Mouse (Mus musculus) kidney, adult 2 months (tissue): ENCODE measurements at regions not wholly inside any gene's neighbourhood (a gene's known extent, or its start where the extent isn't known, plus 50 kb on each side); places are given as distances from the start of the nearest gene placed in this dataset.

Experiments
- DNase-seq: peaks from one replicate; pipeline ENCODE4 v3.0.0; 2021
- H3K27ac ChIP-seq: fragments of 200-500 bp; 2 replicates; pipeline ENCODE4 v1.5.1; 2012; ENCODE audit warnings: low read depth, low read length, control low read depth, inconsistent platforms; ENCODE audit not compliant: insufficient read depth
- H3K27me3 ChIP-seq: fragments of 200-500 bp; replicated peaks from 2 replicates; pipeline ENCODE4 v1.6.1; 2012; ENCODE audit warnings: mild to moderate bottlenecking, moderate library complexity, low read length, inconsistent platforms; ENCODE audit not compliant: control insufficient read depth, insufficient read depth
- H3K36me3 ChIP-seq: fragments of 200-500 bp; 2 replicates; pipeline ENCODE4 v1.6.1; 2012; ENCODE audit warnings: mild to moderate bottlenecking, moderate library complexity, low read length, inconsistent platforms; ENCODE audit not compliant: control insufficient read depth, insufficient read depth
- H3K4me1 ChIP-seq: fragments of 200-500 bp; 2 replicates; pipeline ENCODE4 v1.6.1; 2011; ENCODE audit warnings: low read length; ENCODE audit not compliant: control insufficient read depth, insufficient read depth
- H3K4me3 ChIP-seq: fragments of 200-500 bp; 2 replicates; pipeline ENCODE4 v1.5.1; 2011; ENCODE audit warnings: mild to moderate bottlenecking, low read depth, low read length, control low read depth; ENCODE audit not compliant: insufficient read depth
- CTCF ChIP-seq: fragments of 200-500 bp; conservative IDR thresholded peaks from 2 replicates; pipeline ENCODE4 v1.5.1; 2011; ENCODE audit warnings: low read depth, mild to moderate bottlenecking, control low read depth, low read length, moderate library complexity, mixed read lengths; ENCODE audit not compliant: insufficient read depth, insufficient read length
- POLR2A ChIP-seq: fragments of 200-500 bp; IDR thresholded peaks from one replicate; pipeline ENCODE4 v1.6.1; 2011; ENCODE audit warnings: low read depth, low read length, control low read depth
- WGBS: fragments of 180-500 bp; shearing (Covaris S2); methylation state at CpG from one replicate; pipeline ENCODE4 v1.1.7; 2018; 5-methylcytosine and 5-hydroxymethylcytosine counted together

GRCm38 (mm10) chr13:53697954-53698353, 225.1 kb upstream of the Msx2 start:
- no peak for TF ChIP-seq POLR2A
- TF ChIP-seq CTCF = no peak
- Histone ChIP-seq H3K27ac (no peak overlapping the region), H3K4me1 (no peaks in the 10 kb centered on the region), H3K27me3 (no peaks in the 10 kb centered on the region), H3K4me3 (no peak overlapping the region), H3K36me3 (no peaks in the 10 kb centered on the region)
- DNase-seq = no peak
- 37% methylated on average over 6 of the region's 6 CpGs for WGBS

- TF ChIP-seq CTCF (no peak), POLR2A (no peak)
- Histone ChIP-seq H3K27ac (no peak overlapping the region), H3K36me3 (no peaks in the 10 kb centered on the region), H3K27me3 (no peaks in the 10 kb centered on the region), H3K4me1 (no peaks in the 10 kb centered on the region), H3K4me3 (no peak overlapping the region)
- WGBS = 43% methylated on average over 3 of the region's 3 CpGs
- DNase-seq = peak; percentile 9
These were observed 222.5 kb upstream of the Msx2 start for GRCm38 (mm10) chr13:53695385-53695784.

DNA sequence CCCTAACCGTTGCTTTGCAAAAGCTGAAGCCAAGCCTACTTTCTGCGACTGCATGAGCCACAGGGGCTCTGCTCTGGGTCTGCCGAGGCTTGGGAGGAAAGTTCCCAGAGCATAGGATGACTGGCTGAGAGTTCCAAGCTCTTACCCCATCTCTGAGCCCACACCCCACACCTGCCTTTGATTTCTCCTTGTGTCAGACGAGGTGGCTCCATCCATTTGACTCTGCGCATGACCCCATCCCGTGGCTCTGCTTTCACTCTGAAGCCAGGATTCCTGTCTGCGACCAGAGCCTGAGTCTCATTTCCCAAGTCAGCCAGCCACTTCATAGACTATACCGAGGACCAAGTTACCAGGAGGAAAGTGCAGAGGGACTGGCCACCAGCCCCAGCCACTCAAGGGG, 216.1 kb upstream of the Msx2 start:
- no peak for DNase-seq
- 39% methylated on average over 8 of the region's 8 CpGs for WGBS
- H3K36me3 ChIP-seq = no peaks in the 10 kb centered on the region
- no peak overlapping the region for H3K4me3 ChIP-seq
- no peak for TF ChIP-seq CTCF
- TF ChIP-seq POLR2A = no peak
- H3K4me1 ChIP-seq = no peaks in the 10 kb centered on the region
- H3K27ac ChIP-seq = no peak overlapping the region
- no peaks in the 10 kb centered on the region for H3K27me3 ChIP-seq

DNA sequence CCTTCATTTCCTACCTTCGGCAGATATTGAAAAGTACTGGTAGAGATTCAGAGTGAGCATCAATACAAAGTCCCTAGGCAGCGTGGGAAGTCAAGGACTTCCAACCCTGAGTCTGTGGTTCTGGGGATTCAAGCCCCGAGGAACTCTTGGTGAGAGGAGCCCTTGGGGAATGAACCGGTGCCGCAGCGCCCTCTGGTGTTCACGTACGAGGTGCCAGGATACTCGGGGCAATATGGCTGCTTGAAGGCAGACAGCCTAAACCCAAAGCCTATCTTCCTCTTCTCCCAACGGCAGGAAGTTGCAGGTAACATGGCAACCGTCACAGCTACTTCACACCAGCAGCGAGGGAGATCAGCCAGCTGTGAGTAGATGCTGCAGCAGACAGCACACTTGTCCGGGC, 215.6 kb upstream of the Msx2 start:
- peak; percentile 59 for DNase-seq
- 6% methylated on average over 13 of the region's 13 CpGs for WGBS

DNA sequence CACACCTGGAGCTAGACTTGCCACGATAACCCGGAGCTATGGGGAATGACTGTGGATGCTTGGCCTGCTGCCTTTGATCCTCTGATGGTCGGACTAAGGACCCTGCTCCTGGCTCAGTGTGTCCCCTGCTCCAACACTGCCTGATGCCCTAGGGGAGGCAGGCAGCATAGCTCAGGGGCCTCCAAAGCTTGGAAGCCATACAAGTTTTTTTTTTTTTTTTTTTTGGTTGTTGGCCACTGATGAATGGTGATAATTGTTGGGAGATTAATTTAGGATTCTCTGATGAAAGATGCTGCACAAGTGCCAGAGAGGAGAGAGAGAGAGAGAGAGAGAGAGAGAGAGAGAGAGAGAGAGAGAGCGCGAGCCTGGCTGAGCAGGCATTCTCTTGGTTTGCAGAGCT, 211.6 kb upstream of the Msx2 start:
- no peak for TF ChIP-seq POLR2A
- TF ChIP-seq CTCF = no peak
- H3K27me3 ChIP-seq = no peaks in the 10 kb centered on the region
- H3K4me1 ChIP-seq = no peaks in the 10 kb centered on the region
- DNase-seq = no peak
- 60% methylated on average over 5 of the region's 5 CpGs for WGBS
- H3K36me3 ChIP-seq = no peaks in the 10 kb centered on the region
- no peak overlapping the region for H3K27ac ChIP-seq
- no peak overlapping the region for H3K4me3 ChIP-seq

More for the DNA sequence above, 215.6 kb upstream of the Msx2 start:
- Histone ChIP-seq H3K27me3 (no peaks in the 10 kb centered on the region), H3K4me3 (no peak overlapping the region), H3K4me1 (no peaks in the 10 kb centered on the region), H3K36me3 (no peaks in the 10 kb centered on the region), H3K27ac (no peak overlapping the region)
- TF ChIP-seq POLR2A (no peak), CTCF (peak; percentile 71)

DNA sequence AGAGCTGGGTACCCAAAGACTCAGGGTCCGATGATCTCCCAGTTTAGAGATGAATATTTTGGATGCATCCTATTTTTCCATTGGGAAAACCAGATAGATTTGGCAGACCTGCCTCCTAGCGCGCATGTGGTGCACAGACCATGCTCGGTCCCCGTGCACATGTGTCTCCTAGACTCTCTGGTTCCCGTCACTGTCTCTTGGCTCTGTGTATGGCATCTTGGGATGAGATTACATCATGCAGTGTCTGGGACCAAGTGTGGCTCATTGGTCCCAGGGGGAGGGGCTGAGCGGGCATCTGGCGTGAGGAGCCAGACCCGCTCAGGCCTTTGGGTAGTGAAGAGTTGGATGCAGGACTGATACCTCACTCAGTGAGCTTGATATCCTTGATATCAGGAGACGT, 204.3 kb upstream of the Msx2 start:
- no peaks in the 10 kb centered on the region for H3K36me3 ChIP-seq
- 89% methylated on average over 10 of the region's 10 CpGs for WGBS
- DNase-seq = no peak
- no peaks in the 10 kb centered on the region for H3K4me1 ChIP-seq
- H3K4me3 ChIP-seq = no peak overlapping the region
- no peak overlapping the region for H3K27ac ChIP-seq
- no peak for TF ChIP-seq CTCF
- TF ChIP-seq POLR2A = no peak
- H3K27me3 ChIP-seq = no peaks in the 10 kb centered on the region

GRCm38 (mm10) chr13:53670361-53670760, 197.5 kb upstream of the Msx2 start:
- Histone ChIP-seq H3K4me1 (no peaks in the 10 kb centered on the region), H3K27ac (no peak overlapping the region), H3K36me3 (no peaks in the 10 kb centered on the region), H3K4me3 (no peak overlapping the region), H3K27me3 (no peaks in the 10 kb centered on the region)
- WGBS = 37% methylated on average over 19 of the region's 19 CpGs
- TF ChIP-seq CTCF (no peak), POLR2A (no peak)
- DNase-seq = no peak

DNA sequence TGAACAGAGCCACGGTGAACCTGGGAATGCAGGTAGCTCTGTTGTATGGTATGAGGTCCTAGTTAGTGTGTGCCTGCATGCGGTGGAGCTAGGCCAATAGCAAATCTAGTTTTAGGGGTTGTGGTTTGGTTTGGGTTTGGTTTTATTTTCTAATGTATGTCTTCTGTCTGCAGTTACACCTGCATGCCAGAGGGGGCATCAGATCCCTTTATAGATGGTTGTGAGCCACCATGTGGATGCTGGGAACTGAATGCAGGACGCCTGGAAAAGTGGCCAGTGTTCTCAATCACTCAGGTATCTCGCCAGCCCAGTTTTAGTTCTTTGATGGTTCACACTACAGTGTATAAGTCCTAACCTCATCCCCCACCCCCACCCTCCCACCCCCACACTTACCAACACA, 194.6 kb upstream of the Msx2 start:
- no peak for DNase-seq
- Histone ChIP-seq H3K27me3 (no peaks in the 10 kb centered on the region), H3K4me3 (no peak overlapping the region), H3K4me1 (no peaks in the 10 kb centered on the region), H3K27ac (no peak overlapping the region), H3K36me3 (no peaks in the 10 kb centered on the region)
- 96% methylated on average over 4 of the region's 4 CpGs for WGBS
- no peak for TF ChIP-seq POLR2A
- no peak for TF ChIP-seq CTCF
